Mouse (Mus musculus) thymus, postnatal 10 days (tissue): ENCODE measurements around the gene C2cd4d.

ENCODE experiments used
- DNase-seq, 2 experiments: peaks; one replicate each; pipeline ENCODE4 v3.0.0; 2021; ENCODE audit warnings: low spot score in 2 of 2

Gene C2cd4d

GRCm38 (mm10) chr3:94413031-94413679, 50.9 kb downstream of the C2cd4d start, which contains the start of gene Tdrkh:
TSS of gene Tdrkh (plus strand) at chr3:94413273.
- peak; percentile 95 to 98 for DNase-seq
